Mouse (Mus musculus) liver, adult 2 months (tissue): ENCODE results near the gene Proser2. TPM values are rescaled to one million over a fixed set of nuclear protein-coding genes. Genes with fewer than 3 reads are reported as not detected.

ENCODE experiments used
- DNase-seq: peaks from one replicate; pipeline ENCODE4 v3.0.0-alpha.2; 2011; ENCODE audit warnings: low read depth, low spot score; ENCODE audit errors: extremely low read depth
- H3K27ac ChIP-seq: fragments of 200-500 bp; replicated peaks from 2 replicates; pipeline ENCODE4 v1.5.1; 2012; ENCODE audit warnings: low read depth, mild to moderate bottlenecking, control low read depth, inconsistent platforms, low read length; ENCODE audit not compliant: insufficient read depth
- H3K27me3 ChIP-seq: fragments of 200-500 bp; 2 replicates; pipeline ENCODE4 v1.6.1; 2012; ENCODE audit warnings: mild to moderate bottlenecking, moderate library complexity, low read length, inconsistent platforms; ENCODE audit not compliant: control insufficient read depth, insufficient read depth
- H3K36me3 ChIP-seq: fragments of 200-500 bp; 2 replicates; pipeline ENCODE4 v1.6.1; 2012; ENCODE audit warnings: low read length, inconsistent platforms; ENCODE audit not compliant: control insufficient read depth, insufficient read depth
- H3K4me1 ChIP-seq: fragments of 200-500 bp; 2 replicates; pipeline ENCODE4 v1.6.1; 2011; ENCODE audit warnings: low read length; ENCODE audit not compliant: control insufficient read depth, insufficient read depth
- H3K4me3 ChIP-seq: fragments of 200-500 bp; 2 replicates; pipeline ENCODE4 v1.5.1; 2011; ENCODE audit warnings: low read depth, mild to moderate bottlenecking, control low read depth, low read length, moderate library complexity; ENCODE audit not compliant: insufficient read depth
- H3K79me2 ChIP-seq: fragments of 200-500 bp; 2 replicates; pipeline ENCODE4 v1.6.1; 2012; ENCODE audit warnings: inconsistent platforms, mild to moderate bottlenecking, low read length, moderate library complexity; ENCODE audit not compliant: control insufficient read depth, insufficient read depth
- H3K9ac ChIP-seq: fragments of 200-500 bp; 2 replicates; pipeline ENCODE4 v1.6.1; 2012; ENCODE audit warnings: low read depth, mild to moderate bottlenecking, control low read depth, inconsistent platforms, low read length
- CTCF ChIP-seq: fragments of 200-500 bp; IDR thresholded peaks from 2 replicates; pipeline ENCODE4 v1.5.1; 2011; ENCODE audit warnings: low read depth, low read length, control low read depth
- POLR2A ChIP-seq: fragments of 200-500 bp; IDR thresholded peaks from 2 replicates; pipeline ENCODE4 v1.6.1; 2011; ENCODE audit warnings: low read length, control low read depth; ENCODE audit not compliant: insufficient read depth; ENCODE audit errors: extremely low read depth
- WGBS: fragments of 180-500 bp; shearing (Covaris S2); methylation state at CpG from one replicate; pipeline ENCODE4 v1.1.7; 2018; 5-methylcytosine and 5-hydroxymethylcytosine counted together
- polyA plus RNA-seq: library from polyadenylated mRNA; depleted of rRNA; stranded (reverse); fragments of >200 nt; gene quantifications from 2 replicates; pipeline ENCODE4 v1.2.3, GENCODE M21; 2012
- total RNA-seq: library from RNA; depleted of rRNA; stranded (reverse); fragments of >200 nt; gene quantifications from 2 replicates; pipeline ENCODE4 v1.2.3, GENCODE M21; 2014

Proser2 gene
- total and polyA plus RNA-seq, 2 experiments = 8.9 to 20.0 TPM

DNA sequence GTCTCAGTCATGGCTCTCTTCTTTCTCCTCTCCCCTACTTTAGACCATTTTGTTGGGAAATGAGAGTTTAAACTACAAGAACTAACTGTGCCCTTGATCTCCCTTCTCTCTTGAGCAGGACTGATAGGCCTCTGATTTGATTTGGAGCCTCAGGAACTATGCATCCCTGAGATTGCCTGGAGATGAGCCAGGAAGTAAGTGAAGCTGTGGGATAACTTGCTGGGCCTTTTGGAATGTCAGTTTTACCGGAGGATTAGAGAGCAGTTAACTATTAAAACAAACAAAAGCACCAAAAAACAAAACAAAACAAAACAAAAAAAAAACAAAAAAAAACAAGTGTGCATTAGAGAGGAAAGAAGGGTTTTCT is 54.5 kb downstream of the Proser2 start:
- Histone ChIP-seq H3K4me1 (peaks cover 10% of the 10 kb centered on the region), H3K79me2 (no peaks in the 10 kb centered on the region), H3K9ac (no peak overlapping the region), H3K36me3 (no peaks in the 10 kb centered on the region), H3K27me3 (no peaks in the 10 kb centered on the region), H3K27ac (no peak overlapping the region), H3K4me3 (no peak overlapping the region)
- TF ChIP-seq POLR2A (no peak), CTCF (no peak)
- no peak for DNase-seq
- WGBS = 12% methylated on average over 1 of the region's 1 CpGs

DNA sequence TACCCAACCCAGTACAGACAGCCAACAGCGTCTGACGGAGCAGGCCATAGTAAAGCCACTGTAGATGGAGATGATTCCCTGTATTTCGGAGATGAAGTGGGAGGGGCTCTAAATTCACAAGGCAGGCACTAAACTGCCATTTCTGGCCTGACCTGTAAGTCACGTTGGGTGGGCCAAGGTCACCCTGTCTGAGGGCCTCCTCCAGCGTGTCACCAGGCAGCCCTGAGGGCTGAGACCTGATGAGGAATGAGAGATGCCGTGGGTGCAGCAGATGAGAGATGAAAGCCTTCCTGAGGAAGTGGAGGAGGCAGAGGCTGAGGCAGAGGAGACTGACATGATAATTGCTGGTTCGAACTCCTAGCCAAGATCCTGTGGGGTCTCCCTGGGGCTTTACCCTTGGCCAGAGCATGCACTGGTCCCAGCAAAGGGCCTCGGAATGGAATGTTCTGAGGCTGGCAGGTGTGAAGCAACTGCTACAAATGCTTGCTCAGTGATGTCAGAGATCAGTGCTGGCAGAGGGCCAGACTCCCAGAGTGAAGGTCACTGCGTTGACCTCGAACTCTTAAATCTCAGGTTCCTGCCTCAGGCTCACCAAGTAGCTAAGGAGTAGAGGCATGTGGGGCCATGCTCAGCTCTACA is 55.0 kb downstream of the Proser2 start:
- H3K79me2 ChIP-seq = no peaks in the 10 kb centered on the region
- no peak overlapping the region for H3K27ac ChIP-seq
- peaks cover 10% of the 10 kb centered on the region for H3K4me1 ChIP-seq
- H3K36me3 ChIP-seq = no peaks in the 10 kb centered on the region
- 43% methylated on average over 10 of the region's 10 CpGs for WGBS
- no peaks in the 10 kb centered on the region for H3K27me3 ChIP-seq
- H3K9ac ChIP-seq = no peak overlapping the region
- H3K4me3 ChIP-seq = no peak overlapping the region
- DNase-seq = peak; percentile 89
- no peak for TF ChIP-seq POLR2A
- no peak for TF ChIP-seq CTCF

DNA sequence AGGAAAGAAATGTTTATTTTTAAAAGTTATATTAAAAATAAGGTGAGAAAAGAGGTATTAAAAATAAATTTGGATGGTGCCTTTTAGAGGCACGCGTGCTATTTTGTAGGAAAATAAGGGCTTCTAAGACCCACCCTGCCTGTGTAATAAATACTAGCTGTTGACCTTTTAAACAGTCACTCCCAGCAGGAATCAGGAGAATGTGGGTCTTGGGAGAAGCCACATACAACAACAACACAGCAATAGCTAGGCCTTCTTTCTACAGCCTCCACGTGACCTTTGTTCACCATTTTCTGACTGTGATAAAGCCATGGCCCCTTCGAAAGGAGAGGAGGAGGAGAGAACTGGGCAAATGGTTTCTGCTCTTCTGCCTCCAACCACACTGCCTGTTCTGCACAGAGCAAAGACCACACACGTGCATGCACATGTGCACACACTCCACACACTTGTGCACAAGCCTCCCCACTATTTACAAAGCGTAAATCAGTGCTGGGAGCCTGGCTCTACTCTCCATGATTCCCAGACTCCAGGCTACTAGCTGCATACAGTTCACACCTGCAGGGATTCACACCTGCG is 57.2 kb downstream of the Proser2 start:
- H3K4me1 ChIP-seq = peaks cover 14% of the 10 kb centered on the region
- no peak overlapping the region for H3K9ac ChIP-seq
- no peaks in the 10 kb centered on the region for H3K27me3 ChIP-seq
- no peak overlapping the region for H3K27ac ChIP-seq
- TF ChIP-seq POLR2A (no peak), CTCF (no peak)
- H3K79me2 ChIP-seq = no peaks in the 10 kb centered on the region
- peak; percentile 53 for DNase-seq
- WGBS = 58% methylated on average over 7 of the region's 7 CpGs
- H3K36me3 ChIP-seq = no peaks in the 10 kb centered on the region
- H3K4me3 ChIP-seq = no peak overlapping the region

DNA sequence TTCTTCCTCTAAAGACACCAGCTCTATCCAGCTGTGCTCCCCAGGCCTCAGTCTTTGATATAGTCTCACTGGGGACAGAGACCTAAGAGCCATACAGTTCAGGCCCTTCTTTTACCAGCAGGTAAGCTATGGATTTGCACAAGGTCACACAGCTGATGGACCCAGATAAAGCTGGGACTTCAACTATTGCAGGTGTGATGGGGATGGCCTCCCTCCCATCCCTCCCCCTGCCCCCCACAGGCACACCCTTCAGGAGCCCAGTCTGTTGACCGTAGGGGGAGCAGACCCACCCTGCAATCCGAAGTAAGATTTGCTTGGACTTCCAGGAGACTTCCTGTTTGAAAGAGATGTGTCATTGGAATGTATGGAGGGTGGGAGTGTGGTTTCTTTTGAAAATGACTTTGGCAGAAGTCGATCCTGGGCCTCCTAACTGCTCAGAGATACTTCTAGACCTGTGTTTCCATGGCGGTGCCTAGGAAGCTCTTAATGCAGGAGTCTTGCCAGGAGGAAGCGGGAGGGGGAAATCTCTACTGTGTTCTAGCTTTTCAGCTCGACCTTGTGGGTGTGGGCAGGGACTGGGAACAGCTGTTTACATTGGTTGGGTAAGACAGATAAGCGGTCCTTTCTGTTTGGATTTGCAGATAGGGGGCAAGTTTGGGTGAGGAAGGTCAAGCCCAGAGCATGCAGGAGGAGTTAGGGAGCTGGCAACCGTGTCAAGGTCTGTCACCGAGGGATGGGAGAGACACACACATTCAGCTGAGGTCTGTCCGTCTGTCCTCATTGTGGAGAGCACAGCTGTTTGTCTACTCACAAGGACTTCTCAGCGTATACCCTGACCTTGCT is 58.2 kb downstream of the Proser2 start:
- Histone ChIP-seq H3K4me1 (peaks cover 18% of the 10 kb centered on the region), H3K36me3 (no peaks in the 10 kb centered on the region), H3K79me2 (no peaks in the 10 kb centered on the region), H3K27me3 (no peaks in the 10 kb centered on the region), H3K27ac (no peak overlapping the region), H3K4me3 (no peak overlapping the region), H3K9ac (no peak overlapping the region)
- TF ChIP-seq POLR2A (no peak), CTCF (no peak)
- DNase-seq = peak; percentile 99
- WGBS = 12% methylated on average over 11 of the region's 11 CpGs

DNA sequence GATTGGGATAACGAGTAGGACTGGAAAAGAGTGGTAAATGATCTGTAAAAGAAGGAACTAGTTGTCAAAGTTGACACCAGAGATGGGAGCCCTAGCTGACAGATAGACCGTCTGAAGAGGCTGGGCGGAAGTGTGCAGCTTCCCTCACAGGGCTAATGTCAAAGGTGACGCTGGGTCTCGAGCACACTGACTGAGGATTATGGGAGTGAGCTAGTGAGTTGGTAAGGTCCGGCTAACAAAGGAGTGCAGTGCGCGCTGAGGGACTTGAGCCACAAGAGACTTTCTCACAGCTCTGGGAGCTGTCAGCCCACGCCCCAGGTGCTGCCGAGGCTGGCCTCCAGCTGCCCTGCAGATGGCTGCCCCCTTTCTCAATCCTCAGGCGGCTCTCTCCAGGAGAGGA is 59.1 kb downstream of the Proser2 start:
- Histone ChIP-seq H3K27ac (no peak overlapping the region), H3K27me3 (no peaks in the 10 kb centered on the region), H3K9ac (no peak overlapping the region), H3K79me2 (no peaks in the 10 kb centered on the region), H3K4me3 (no peak overlapping the region), H3K36me3 (no peaks in the 10 kb centered on the region), H3K4me1 (peaks cover 18% of the 10 kb centered on the region)
- 75% methylated on average over 11 of the region's 11 CpGs for whole genome bisulfite sequencing
- TF ChIP-seq CTCF (no peak), POLR2A (no peak)
- DNase-seq = no peak
